ENCODE assay signal across 12 mouse cellular contexts in the genomic region with DNA sequence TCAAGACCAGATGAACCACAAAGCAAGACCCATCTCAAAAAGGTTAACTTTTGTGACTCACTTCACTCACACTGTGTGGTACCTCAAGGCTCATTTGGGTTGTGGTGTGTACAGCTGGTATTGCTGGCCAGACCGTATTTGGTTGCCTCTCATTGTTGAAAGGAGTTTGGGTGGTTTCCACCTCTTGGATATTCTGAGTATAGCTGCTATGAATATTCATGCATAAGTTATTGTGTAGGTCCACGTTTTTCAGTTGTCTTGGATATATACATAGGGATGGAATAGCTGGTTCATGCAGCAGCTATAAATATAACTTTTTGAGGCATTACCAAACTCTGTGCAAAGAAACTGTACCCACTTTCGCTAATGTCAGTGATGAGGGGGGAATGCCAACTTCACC.
"Had no signal": no experiment of that assay in that cellular context is flagged by ENCODE, and none has a peak within 500 bp of the region (broad histone marks: within the 10 kb centered on the region; RNA-seq: fewer than 3 reads in every experiment).

No protein-coding gene starts in this region.

- DNase-seq: retina, postnatal 1 day; right cerebral cortex, adult 18-20 months; right cerebral cortex, postnatal 14 days; right cerebral cortex, postnatal 25 days; right cerebral cortex, postnatal 4 days; spleen, adult 18-20 months; thymus, adult 18-20 months; thymus, adult 2 months; thymus, postnatal 14 days; thymus, postnatal 25 days; thymus, postnatal 36 days; thymus, postnatal 4 days had no signal
